Mouse (Mus musculus) liver, postnatal 0 days (tissue): ENCODE measurements at regions not wholly inside any gene's neighbourhood (a gene's known extent, or its start where the extent isn't known, plus 50 kb on each side); places are given as distances from the start of the nearest gene placed in this dataset.

Source experiments
- ATAC-seq: fragments of 200-750 bp; cut with Nextera tagmentation; 2 replicates; pipeline ENCODE4 v1.8.0; 2017; ENCODE audit warnings: mild to moderate bottlenecking, moderate library complexity
- DNase-seq: peaks from one replicate; pipeline ENCODE4 v3.0.0-alpha.2; 2016
- H3K27ac ChIP-seq: fragments of 300-500 bp; sonication (generic); 2 replicates; pipeline ENCODE4 v1.5.1; 2014; ENCODE audit warnings: antibody characterized with exemption, moderate library complexity, mild to moderate bottlenecking, low read depth
- H3K27me3 ChIP-seq: fragments of 300-500 bp; sonication (generic); 2 replicates; pipeline ENCODE4 v1.6.1; 2014; ENCODE audit warnings: low read length, control low read depth, mixed read lengths; ENCODE audit not compliant: insufficient read depth
- H3K36me3 ChIP-seq: fragments of 300-500 bp; sonication (generic); replicated peaks from 2 replicates; pipeline ENCODE4 v1.6.1; 2014; ENCODE audit warnings: mild to moderate bottlenecking, control low read depth, low read length, moderate library complexity, mixed read lengths; ENCODE audit not compliant: insufficient read depth
- H3K4me1 ChIP-seq: fragments of 300-500 bp; sonication (generic); 2 replicates; pipeline ENCODE4 v1.6.1; 2014; ENCODE audit warnings: antibody characterized with exemption, mild to moderate bottlenecking, control low read depth; ENCODE audit not compliant: insufficient read depth
- H3K4me2 ChIP-seq: fragments of 300-500 bp; sonication (generic); 2 replicates; pipeline ENCODE4 v1.6.1; 2014; ENCODE audit warnings: low read depth, mild to moderate bottlenecking, low read length, moderate library complexity, mixed read lengths
- H3K4me3 ChIP-seq: fragments of 300-500 bp; sonication (generic); 2 replicates; pipeline ENCODE4 v1.5.1; 2014; ENCODE audit warnings: low read depth, low read length
- H3K9ac ChIP-seq: fragments of 300-500 bp; sonication (generic); replicated peaks from 2 replicates; pipeline ENCODE4 v1.6.1; 2014; ENCODE audit warnings: mild to moderate bottlenecking, moderate library complexity
- H3K9me3 ChIP-seq: fragments of 300-500 bp; sonication (generic); 2 replicates; pipeline ENCODE4 v1.6.1; 2016; ENCODE audit warnings: mild to moderate bottlenecking, control low read depth, low read length, mixed read lengths
- CTCF ChIP-seq: sonication (generic); IDR thresholded peaks from 2 replicates; pipeline ENCODE4 v1.5.1; 2016; ENCODE audit warnings: antibody characterized with exemption, low read depth
- EP300 ChIP-seq: IDR thresholded peaks from 2 replicates; pipeline ENCODE4 v1.6.1; 2016; ENCODE audit warnings: antibody characterized with exemption, low read depth, mild to moderate bottlenecking
- WGBS: fragments of 180-500 bp; shearing (Covaris S2); extraction: QIAGEN DNeasy Blood & Tissue Kit; methylation state at CpG from one replicate; pipeline ENCODE4 v1.1.7; 2014; ENCODE audit not compliant: insufficient replicate concordance; 5-methylcytosine and 5-hydroxymethylcytosine counted together

GRCm38 (mm10) chr4:125419491-125420255 is 70.8 kb upstream of the Grik3 start:
- H3K9me3 ChIP-seq: no peaks in the 10 kb centered on the region

GRCm38 (mm10) chr4:125415308-125415707 is 75.2 kb upstream of the Grik3 start:
- Histone ChIP-seq H3K36me3 (no peaks in the 10 kb centered on the region), H3K4me1 (no peaks in the 10 kb centered on the region), H3K27ac (no peak overlapping the region), H3K4me3 (no peak overlapping the region), H3K4me2 (no peak overlapping the region), H3K9me3 (no peaks in the 10 kb centered on the region), H3K27me3 (no peaks in the 10 kb centered on the region), H3K9ac (no peak overlapping the region)
- DNase-seq (no peak), ATAC-seq (no peak)
- TF ChIP-seq EP300: no peak
- no peak for TF ChIP-seq CTCF
- 55% methylated on average over 11 of the region's 11 CpGs for WGBS

More at GRCm38 (mm10) chr4:125419491-125420255, 70.8 kb upstream of the Grik3 start:
- Histone ChIP-seq H3K4me2 (no peak overlapping the region), H3K27me3 (no peaks in the 10 kb centered on the region), H3K27ac (no peak overlapping the region), H3K9ac (no peak overlapping the region), H3K4me1 (no peaks in the 10 kb centered on the region), H3K4me3 (no peak overlapping the region), H3K36me3 (no peaks in the 10 kb centered on the region)
- TF ChIP-seq CTCF: no peak
- ATAC-seq (peak; percentile 35; the same call in 1 of the 2 replicates), DNase-seq (no peak)
- WGBS: 40% methylated on average over 12 of the region's 12 CpGs

GRCm38 (mm10) chr4:125413833-125414719 is 76.4 kb upstream of the Grik3 start:
- no peaks in the 10 kb centered on the region for H3K27me3 ChIP-seq
- no peak overlapping the region for H3K4me3 ChIP-seq
- H3K9me3 ChIP-seq: no peaks in the 10 kb centered on the region
- TF ChIP-seq CTCF (no peak), EP300 (no peak)
- no peak overlapping the region for H3K9ac ChIP-seq
- no peak overlapping the region for H3K4me2 ChIP-seq
- no peaks in the 10 kb centered on the region for H3K36me3 ChIP-seq
- ATAC-seq: no peak
- 76% methylated on average over 7 of the region's 7 CpGs for WGBS
- DNase-seq: no peak
- no peak overlapping the region for H3K27ac ChIP-seq
- H3K4me1 ChIP-seq: no peaks in the 10 kb centered on the region

- Histone ChIP-seq H3K27me3 (no peaks in the 10 kb centered on the region), H3K27ac (no peak overlapping the region), H3K9ac (no peak overlapping the region), H3K9me3 (no peaks in the 10 kb centered on the region), H3K4me1 (no peaks in the 10 kb centered on the region), H3K36me3 (no peaks in the 10 kb centered on the region), H3K4me3 (no peak overlapping the region), H3K4me2 (no peak overlapping the region)
- TF ChIP-seq CTCF: no peak
- no peak for TF ChIP-seq EP300
- ATAC-seq: peak; percentile 61
- WGBS: 46% methylated on average over 8 of the region's 8 CpGs
- DNase-seq: no peak
Measured at GRCm38 (mm10) chr4:125410736-125411441, 79.6 kb upstream of the Grik3 start.

- TF ChIP-seq EP300: no peak
- Histone ChIP-seq H3K27me3 (no peaks in the 10 kb centered on the region), H3K9ac (no peak overlapping the region), H3K4me3 (no peak overlapping the region), H3K4me1 (no peaks in the 10 kb centered on the region), H3K4me2 (no peak overlapping the region), H3K27ac (no peak overlapping the region), H3K9me3 (no peaks in the 10 kb centered on the region), H3K36me3 (no peaks in the 10 kb centered on the region)
- DNase-seq (no peak), ATAC-seq (no peak)
- WGBS: 74% methylated on average over 13 of the region's 13 CpGs
Measured at GRCm38 (mm10) chr4:125399376-125400112, 91.0 kb upstream of the Grik3 start.
